Mouse (Mus musculus): ENCODE results near the gene Rpl22. TPM values are rescaled to one million over a fixed set of nuclear protein-coding genes. Genes with fewer than 3 reads are reported as not detected.
A peak's percentile ranks its signal among the peaks of the same experiment; 100 is the strongest.

Rpl22 gene
- polyA plus RNA-seq, 1 experiment from 2014 or later: 330 TPM

GRCm38 (mm10) chr4:152338419-152339292, 13.1 kb downstream of the Rpl22 start, which contains the start of gene Chd5:
Chd5 (plus strand) TSS chr4:152338651.
- 2% methylated on average over 43 of the region's 120 CpGs for WGBS

GRCm38 (mm10) chr4:152339293-152339790, 13.8 kb downstream of the Rpl22 start:
- H3K4me3 ChIP-seq (ENCODE audit: low read depth, low read length): peak overlapping the region; percentile 46
- ATAC-seq (ENCODE audit: low FRiP score) (0 out of 2 replicates have a peak, but pooled peaks have one; percentile 8), DNase-seq (ENCODE audit: low spot score) (peak; percentile 29)
- H3K36me3 ChIP-seq (ENCODE audit: control insufficient read depth, insufficient read depth, low read length): no peaks in the 10 kb centered on the region; the same call in 1 of the 2 replicates
- peak overlapping the region; percentile 62 for H3K9ac ChIP-seq (ENCODE audit: low read depth, low read length)
- no peak overlapping the region for H3K27ac ChIP-seq (ENCODE audit: low read depth, low read length)
- WGBS: 1% methylated on average over 12 of the region's 26 CpGs
- no peaks in the 10 kb centered on the region for H3K9me3 ChIP-seq (ENCODE audit: control insufficient read depth, low read length)
- H3K4me1 ChIP-seq (replicated peaks; ENCODE audit: control insufficient read depth, insufficient read depth, low read length): peaks cover 9% of the 10 kb centered on the region
- peaks cover 38% of the 10 kb centered on the region for H3K27me3 ChIP-seq (ENCODE audit: control insufficient read depth, insufficient read depth, low read length)
- peak overlapping the region; percentile 99 for H3K4me2 ChIP-seq (replicated peaks; ENCODE audit: low read depth, low read length)

More at GRCm38 (mm10) chr4:152338419-152339292, 13.1 kb downstream of the Rpl22 start, which contains the start of gene Chd5:
- DNase-seq (ENCODE audit: low spot score) (peak; percentile 41), ATAC-seq (ENCODE audit: low FRiP score) (peak; percentile 48; the same call in 1 of the 2 replicates)
- H3K9me3 ChIP-seq (ENCODE audit: control insufficient read depth, low read length): no peaks in the 10 kb centered on the region
- H3K9ac ChIP-seq (ENCODE audit: low read depth, low read length): peak within 1 kb of the TSS; percentile 62
- H3K27ac ChIP-seq (ENCODE audit: low read depth, low read length): no peak within 1 kb of the TSS
- peaks cover 38% of the 10 kb centered on the region for H3K27me3 ChIP-seq (ENCODE audit: control insufficient read depth, insufficient read depth, low read length)
- no peaks in the 10 kb centered on the region; the same call in 1 of the 2 replicates for H3K36me3 ChIP-seq (ENCODE audit: control insufficient read depth, insufficient read depth, low read length)
- H3K4me2 ChIP-seq (replicated peaks; ENCODE audit: low read depth, low read length): peak within 1 kb of the TSS; percentile 99
- peak within 1 kb of the TSS; percentile 46 for H3K4me3 ChIP-seq (ENCODE audit: low read depth, low read length)
- H3K4me1 ChIP-seq (replicated peaks; ENCODE audit: control insufficient read depth, insufficient read depth, low read length): peaks cover 9% of the 10 kb centered on the region

DNA sequence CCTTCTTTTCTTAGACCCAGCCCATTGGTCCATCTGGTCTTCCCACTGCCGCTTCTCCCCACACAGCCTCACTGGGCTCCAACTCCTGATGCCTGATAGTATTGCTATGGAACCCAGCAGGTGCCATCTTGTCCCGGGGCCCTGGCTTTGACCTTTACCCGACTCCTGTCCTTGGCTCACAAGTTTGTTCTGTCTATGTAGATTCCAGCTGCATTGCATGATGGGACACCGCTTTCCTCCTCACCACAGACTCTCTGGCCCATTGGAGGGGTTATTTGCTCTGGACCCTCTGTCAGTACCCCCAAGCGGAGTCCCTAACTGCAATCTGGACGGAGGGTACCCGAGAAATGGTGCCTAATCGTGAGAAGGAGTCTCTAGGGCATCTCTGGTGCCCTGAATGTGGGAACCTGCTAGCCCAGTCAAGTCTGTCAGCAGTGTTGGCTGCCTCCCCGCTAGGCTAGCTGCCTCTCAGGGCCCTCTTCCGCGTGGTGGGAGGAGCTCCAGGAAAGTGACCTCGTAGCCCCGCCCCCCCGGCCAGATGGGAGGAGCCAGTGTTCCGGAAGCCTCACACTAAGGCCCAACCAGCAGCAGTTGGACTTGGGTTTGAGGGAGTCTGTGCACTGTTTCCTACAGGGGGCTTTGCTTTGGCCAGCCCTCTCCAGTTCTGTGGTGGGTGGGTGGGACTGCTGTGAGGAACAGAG, 15.2 kb downstream of the Rpl22 start:
- 35% methylated on average over 15 of the region's 15 CpGs for WGBS
- peaks cover 9% of the 10 kb centered on the region for H3K4me1 ChIP-seq (replicated peaks; ENCODE audit: control insufficient read depth, insufficient read depth, low read length)

GRCm38 (mm10) chr4:152343296-152343695, 17.8 kb downstream of the Rpl22 start:
- ATAC-seq (ENCODE audit: low FRiP score): peak; percentile 3; the same call in 1 of the 2 replicates
- peak; percentile 70 for DNase-seq (ENCODE audit: low spot score)
- Histone ChIP-seq H3K4me2 (replicated peaks; ENCODE audit: low read depth, low read length) (no peak overlapping the region), H3K9ac (ENCODE audit: low read depth, low read length) (no peak overlapping the region), H3K27ac (ENCODE audit: low read depth, low read length) (no peak overlapping the region), H3K4me3 (ENCODE audit: low read depth, low read length) (no peak overlapping the region), H3K9me3 (ENCODE audit: control insufficient read depth, low read length) (no peaks in the 10 kb centered on the region), H3K36me3 (ENCODE audit: control insufficient read depth, insufficient read depth, low read length) (no peaks in the 10 kb centered on the region), H3K27me3 (ENCODE audit: control insufficient read depth, insufficient read depth, low read length) (peaks cover 30% of the 10 kb centered on the region), H3K4me1 (replicated peaks; ENCODE audit: control insufficient read depth, insufficient read depth, low read length) (peaks cover 9% of the 10 kb centered on the region)
- 13% methylated on average over 5 of the region's 5 CpGs for whole genome bisulfite sequencing

More for the DNA sequence above, 15.2 kb downstream of the Rpl22 start:
- H3K9ac ChIP-seq (ENCODE audit: low read depth, low read length): no peak overlapping the region
- no peak overlapping the region for H3K4me3 ChIP-seq (ENCODE audit: low read depth, low read length)
- H3K36me3 ChIP-seq (ENCODE audit: control insufficient read depth, insufficient read depth, low read length): no peaks in the 10 kb centered on the region
- peaks cover 38% of the 10 kb centered on the region for H3K27me3 ChIP-seq (ENCODE audit: control insufficient read depth, insufficient read depth, low read length)
- no peaks in the 10 kb centered on the region for H3K9me3 ChIP-seq (ENCODE audit: control insufficient read depth, low read length)
- ATAC-seq (ENCODE audit: low FRiP score) (no peak), DNase-seq (ENCODE audit: low spot score) (no peak)
- H3K4me2 ChIP-seq (replicated peaks; ENCODE audit: low read depth, low read length): no peak overlapping the region
- no peak overlapping the region for H3K27ac ChIP-seq (ENCODE audit: low read depth, low read length)

DNA sequence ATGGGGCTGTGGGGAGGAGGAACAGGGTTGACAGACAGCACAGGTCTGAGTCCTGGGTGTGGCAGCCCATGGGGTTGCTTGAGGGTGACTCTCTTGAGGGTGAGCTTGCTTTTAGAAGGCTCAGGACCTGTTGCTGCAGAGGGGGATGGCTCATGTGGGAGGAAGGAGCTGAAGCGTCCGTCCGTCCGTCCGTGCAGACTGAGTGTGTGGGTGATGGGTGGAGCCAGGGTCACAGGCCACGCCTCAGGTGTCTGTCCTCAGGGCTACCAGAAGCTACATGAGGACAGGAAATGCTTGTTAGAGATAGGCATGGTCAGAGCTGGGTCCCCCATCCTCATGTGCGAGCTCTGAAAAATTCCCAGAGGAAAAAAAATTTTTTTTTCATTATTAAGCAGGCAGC, 19.1 kb downstream of the Rpl22 start:
- no peak for DNase-seq (ENCODE audit: low spot score)
- Histone ChIP-seq H3K36me3 (ENCODE audit: control insufficient read depth, insufficient read depth, low read length) (no peaks in the 10 kb centered on the region), H3K4me1 (replicated peaks; ENCODE audit: control insufficient read depth, insufficient read depth, low read length) (peaks cover under 1% of the 10 kb centered on the region; the same call in 1 of the 2 replicates), H3K27ac (ENCODE audit: low read depth, low read length) (no peak overlapping the region), H3K9ac (ENCODE audit: low read depth, low read length) (no peak overlapping the region), H3K4me3 (ENCODE audit: low read depth, low read length) (no peak overlapping the region), H3K27me3 (ENCODE audit: control insufficient read depth, insufficient read depth, low read length) (peaks cover 16% of the 10 kb centered on the region), H3K9me3 (ENCODE audit: control insufficient read depth, low read length) (no peaks in the 10 kb centered on the region), H3K4me2 (replicated peaks; ENCODE audit: low read depth, low read length) (no peak overlapping the region)
- 66% methylated on average over 7 of the region's 7 CpGs for WGBS
- ATAC-seq (ENCODE audit: low FRiP score): no peak

- Histone ChIP-seq H3K36me3 (ENCODE audit: control insufficient read depth, insufficient read depth, low read length) (no peaks in the 10 kb centered on the region), H3K27me3 (ENCODE audit: control insufficient read depth, insufficient read depth, low read length) (peaks cover 10% of the 10 kb centered on the region), H3K4me1 (replicated peaks; ENCODE audit: control insufficient read depth, insufficient read depth, low read length) (no peaks in the 10 kb centered on the region), H3K4me3 (ENCODE audit: low read depth, low read length) (no peak overlapping the region), H3K4me2 (replicated peaks; ENCODE audit: low read depth, low read length) (no peak overlapping the region), H3K9me3 (ENCODE audit: control insufficient read depth, low read length) (no peaks in the 10 kb centered on the region), H3K9ac (ENCODE audit: low read depth, low read length) (no peak overlapping the region), H3K27ac (ENCODE audit: low read depth, low read length) (no peak overlapping the region)
- 60% methylated on average over 7 of the region's 7 CpGs for WGBS
- DNase-seq (ENCODE audit: low spot score) (no peak), ATAC-seq (ENCODE audit: low FRiP score) (no peak)
Measured at GRCm38 (mm10) chr4:152345120-152345889, 19.8 kb downstream of the Rpl22 start.

DNA sequence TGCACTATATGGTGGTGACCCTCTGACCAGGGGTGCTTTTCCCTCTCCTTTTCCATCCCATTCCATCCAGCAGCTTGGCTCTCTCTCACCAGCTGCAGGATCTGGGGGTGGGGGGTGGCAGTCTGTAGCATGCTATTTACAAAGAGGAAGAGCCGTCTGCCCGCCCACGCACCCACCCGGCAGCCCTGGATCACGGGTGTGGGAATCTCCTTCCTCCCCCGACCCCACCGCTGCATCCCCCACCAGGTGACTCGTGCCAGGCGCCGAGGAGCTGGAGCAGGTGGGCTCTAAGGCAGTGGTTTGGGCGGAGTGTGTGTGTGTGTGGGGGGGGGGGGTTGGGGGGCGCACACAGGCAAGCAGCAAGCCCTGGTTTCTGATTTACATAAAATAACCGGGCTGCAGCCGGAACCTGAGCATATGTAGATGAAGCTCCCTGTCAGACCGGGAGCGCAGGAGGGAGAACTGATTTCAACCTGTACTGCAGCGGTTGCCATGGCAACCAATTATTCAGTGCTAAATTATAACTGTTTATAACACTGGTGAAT, 24.4 kb downstream of the Rpl22 start:
- Histone ChIP-seq H3K9ac (ENCODE audit: low read depth, low read length) (no peak overlapping the region), H3K9me3 (ENCODE audit: control insufficient read depth, low read length) (no peaks in the 10 kb centered on the region), H3K4me3 (ENCODE audit: low read depth, low read length) (no peak overlapping the region), H3K36me3 (ENCODE audit: control insufficient read depth, insufficient read depth, low read length) (no peaks in the 10 kb centered on the region), H3K4me2 (replicated peaks; ENCODE audit: low read depth, low read length) (no peak overlapping the region; the same call in 1 of the 2 replicates), H3K27ac (ENCODE audit: low read depth, low read length) (no peak overlapping the region), H3K4me1 (replicated peaks; ENCODE audit: control insufficient read depth, insufficient read depth, low read length) (no peaks in the 10 kb centered on the region), H3K27me3 (ENCODE audit: control insufficient read depth, insufficient read depth, low read length) (peaks cover 11% of the 10 kb centered on the region)
- ATAC-seq (ENCODE audit: low FRiP score) (no peak), DNase-seq (ENCODE audit: low spot score) (peak; percentile 40)
- 15% methylated on average over 16 of the region's 17 CpGs for WGBS

Measured in hindbrain, embryonic 11.5 days (tissue).